Mouse (Mus musculus) megakaryocyte, embryonic 14.5 days (primary cell): ENCODE data around the gene Pdzrn3.

Experiments used
- FLI1 ChIP-seq: IDR thresholded peaks from 2 replicates; pipeline ENCODE4 v1.6.1; 2012; ENCODE audit warnings: low read length, inconsistent platforms, mixed read lengths
- GATA1 ChIP-seq: IDR thresholded peaks from 3 replicates; pipeline ENCODE4 v1.6.1; 2012; ENCODE audit warnings: mixed read lengths, low read length, inconsistent platforms, borderline replicate concordance

DNA sequence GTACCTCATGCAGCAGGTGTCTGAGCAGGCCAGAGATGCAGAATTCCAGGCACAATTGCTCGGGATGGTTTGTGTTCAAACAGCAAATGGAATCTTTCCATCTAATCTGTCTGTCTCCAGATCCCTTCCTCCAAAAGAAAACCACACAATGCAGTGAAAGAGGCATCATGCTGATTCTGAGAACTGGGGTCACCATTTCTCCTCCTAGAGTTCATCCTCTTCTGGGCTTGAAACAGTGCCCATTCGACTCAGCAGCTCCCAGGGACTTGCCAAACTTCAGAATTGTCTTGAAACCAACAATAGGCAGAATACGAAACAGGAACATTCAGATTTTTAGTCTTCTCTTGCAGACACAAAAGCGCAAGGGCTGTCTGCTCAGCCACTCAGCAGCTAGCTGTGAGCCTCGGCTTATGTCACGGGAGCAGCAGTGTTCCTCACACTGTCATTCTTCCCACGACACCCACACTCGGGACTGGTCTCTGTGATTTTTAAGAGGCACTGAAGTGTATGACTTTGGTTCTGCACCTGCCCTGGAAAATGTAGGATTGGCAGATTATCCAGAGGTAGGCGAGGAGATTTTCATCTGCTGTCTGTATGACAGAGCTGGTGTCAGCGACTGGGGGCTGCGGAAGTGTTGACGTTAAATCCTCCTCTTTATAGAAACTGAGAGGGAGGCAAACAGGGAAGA is 125.6 kb downstream of the Pdzrn3 start:
- TF ChIP-seq GATA1 = no peak
- TF ChIP-seq FLI1 = no peak
